Mouse (Mus musculus) MEL (cell line): Measurements from ENCODE around the gene Shb. TPM values are rescaled to one million over a fixed set of nuclear protein-coding genes. Genes with fewer than 3 reads are reported as not detected.

Experiments used
- DNase-seq: peaks from one replicate; pipeline ENCODE4 v3.0.0; 2011; ENCODE audit warnings: low read depth, low spot score
- H3K27ac ChIP-seq: 2 replicates; pipeline ENCODE4 v1.5.1; 2012; ENCODE audit warnings: low read depth, mild to moderate bottlenecking, control low read depth, low read length, moderate library complexity; ENCODE audit not compliant: control insufficient read depth
- H3K27me3 ChIP-seq, 2 experiments: fragments of 150-350 bp in 1 of 2; sonication (generic) in 1 of 2; 2 replicates each; pipeline ENCODE4 v1.6.1; 2012; ENCODE audit warnings: low read length in 2 of 2, mild to moderate bottlenecking in 2 of 2, improper control_type of control experiment in 1 of 2, moderate library complexity in 1 of 2; ENCODE audit not compliant: insufficient read depth in 2 of 2, control insufficient read depth in 1 of 2
- H3K36me3 ChIP-seq, 2 experiments: 2 replicates each; pipeline ENCODE4 v1.6.1; 2012 to 2014; ENCODE audit warnings: low read length in 2 of 2, improper control_type of control experiment in 1 of 2, inconsistent platforms in 1 of 2, mild to moderate bottlenecking in 1 of 2; ENCODE audit not compliant: insufficient read depth in 2 of 2, control insufficient read depth in 1 of 2
- H3K4me1 ChIP-seq, 2 experiments: fragments of 150-350 bp in 1 of 2; sonication (generic) in 1 of 2; 2 replicates each; pipeline ENCODE4 v1.6.1; 2012; ENCODE audit warnings: low read length in 2 of 2, improper control_type of control experiment in 1 of 2, mild to moderate bottlenecking in 1 of 2; ENCODE audit not compliant: insufficient read depth in 2 of 2, control insufficient read depth in 1 of 2
- H3K4me3 ChIP-seq, 2 experiments: fragments of 150-350 bp in 1 of 2; sonication (generic) in 1 of 2; 2 replicates each; pipeline ENCODE4 v1.5.1; 2012; ENCODE audit warnings: low read depth in 2 of 2, low read length in 2 of 2, mild to moderate bottlenecking in 2 of 2, moderate library complexity in 2 of 2, control low read depth in 1 of 2, improper control_type of control experiment in 1 of 2; ENCODE audit not compliant: control insufficient read depth in 1 of 2, insufficient read depth in 1 of 2
- H3K79me2 ChIP-seq: 2 replicates; pipeline ENCODE4 v1.6.1; 2012; ENCODE audit warnings: mild to moderate bottlenecking, low read length, moderate library complexity; ENCODE audit not compliant: control insufficient read depth, poor library complexity, insufficient read depth
- H3K9ac ChIP-seq: 2 replicates; pipeline ENCODE4 v1.6.1; 2012; ENCODE audit warnings: low read depth, mild to moderate bottlenecking, control low read depth, low read length, moderate library complexity; ENCODE audit not compliant: control insufficient read depth, poor library complexity, severe bottlenecking
- H3K9me3 ChIP-seq: fragments of 150-350 bp; sonication (generic); replicated peaks from 2 replicates; pipeline ENCODE4 v1.6.1; 2012; ENCODE audit warnings: mild to moderate bottlenecking, low read length, improper control_type of control experiment, moderate library complexity; ENCODE audit not compliant: insufficient read depth
- BHLHE40 ChIP-seq: IDR thresholded peaks from 2 replicates; pipeline ENCODE4 v1.6.1; 2012; ENCODE audit warnings: low read depth, mild to moderate bottlenecking, inconsistent platforms, low read length, improper control_type of control experiment, borderline replicate concordance
- CTCF ChIP-seq, 3 experiments: IDR thresholded peaks in 2 of 3; conservative IDR thresholded peaks in 1 of 3; 2 replicates each; pipeline ENCODE4 v1.5.1; 2011 to 2012; ENCODE audit warnings: low read length in 3 of 3, low read depth in 2 of 3, mild to moderate bottlenecking in 2 of 3, improper control_type of control experiment in 1 of 3, inconsistent platforms in 1 of 3, mixed read lengths in 1 of 3, moderate library complexity in 1 of 3; ENCODE audit not compliant: control insufficient read depth in 1 of 3, insufficient read depth in 1 of 3, poor library complexity in 1 of 3, severe bottlenecking in 1 of 3
- EP300 ChIP-seq, 2 experiments: IDR thresholded peaks; 2 replicates each; pipeline ENCODE4 v1.6.1; 2011; ENCODE audit warnings: improper control_type of control experiment in 2 of 2, low read length in 2 of 2, low read depth in 1 of 2, mild to moderate bottlenecking in 1 of 2
- GABPA ChIP-seq: IDR thresholded peaks from 2 replicates; pipeline ENCODE4 v1.6.1; 2012; ENCODE audit warnings: low read depth, mild to moderate bottlenecking, inconsistent platforms, low read length, improper control_type of control experiment, moderate library complexity
- GATA1 ChIP-seq: IDR thresholded peaks from 2 replicates; pipeline ENCODE4 v1.6.1; 2011; ENCODE audit warnings: low read depth, low read length, improper control_type of control experiment
- JUND ChIP-seq: IDR thresholded peaks from 2 replicates; pipeline ENCODE4 v1.6.1; 2011; ENCODE audit warnings: low read depth, mild to moderate bottlenecking, improper control_type of control experiment, low read length
- MAX ChIP-seq: IDR thresholded peaks from 2 replicates; pipeline ENCODE4 v1.6.1; 2011; ENCODE audit warnings: low read length, improper control_type of control experiment
- MAZ ChIP-seq: IDR thresholded peaks from 2 replicates; pipeline ENCODE4 v1.6.1; 2012; ENCODE audit warnings: low read depth, mild to moderate bottlenecking, inconsistent platforms, low read length, improper control_type of control experiment
- MEF2A ChIP-seq: IDR thresholded peaks from 2 replicates; pipeline ENCODE4 v1.6.1; 2014; ENCODE audit warnings: low read depth, mild to moderate bottlenecking, inconsistent platforms, low read length, improper control_type of control experiment; ENCODE audit not compliant: poor library complexity, insufficient replicate concordance, severe bottlenecking; ENCODE audit errors: extremely low read depth
- MYC ChIP-seq: IDR thresholded peaks from 2 replicates; pipeline ENCODE4 v1.6.1; 2011; ENCODE audit warnings: low read depth, mild to moderate bottlenecking, low read length, improper control_type of control experiment, moderate library complexity
- NELFE ChIP-seq: IDR thresholded peaks from 2 replicates; pipeline ENCODE4 v1.6.1; 2011; ENCODE audit warnings: low read depth, low read length, improper control_type of control experiment
- NRF1 ChIP-seq: IDR thresholded peaks from 2 replicates; pipeline ENCODE4 v1.6.1; 2014; ENCODE audit warnings: low read depth, mild to moderate bottlenecking, inconsistent platforms, low read length, improper control_type of control experiment, moderate library complexity; ENCODE audit not compliant: poor library complexity, insufficient read depth, severe bottlenecking
- POLR2A ChIP-seq, 2 experiments: IDR thresholded peaks; 2 replicates each; pipeline ENCODE4 v1.6.1; 2011 to 2012; ENCODE audit warnings: low read length in 2 of 2, mild to moderate bottlenecking in 2 of 2, control low read depth in 1 of 2, improper control_type of control experiment in 1 of 2, low read depth in 1 of 2, moderate library complexity in 1 of 2; ENCODE audit not compliant: control insufficient read depth in 1 of 2, insufficient read depth in 1 of 2, poor library complexity in 1 of 2
- RAD21 ChIP-seq: IDR thresholded peaks from 2 replicates; pipeline ENCODE4 v1.6.1; 2011; ENCODE audit warnings: mild to moderate bottlenecking, low read depth, low read length, improper control_type of control experiment
- SIN3A ChIP-seq: IDR thresholded peaks from 2 replicates; pipeline ENCODE4 v1.6.1; 2012; ENCODE audit warnings: low read length, improper control_type of control experiment, inconsistent platforms
- TAL1 ChIP-seq: IDR thresholded peaks from 2 replicates; pipeline ENCODE4 v1.6.1; 2012; ENCODE audit warnings: mild to moderate bottlenecking, inconsistent platforms, low read length, moderate library complexity, mixed read lengths
- UBTF ChIP-seq: IDR thresholded peaks from 2 replicates; pipeline ENCODE4 v1.6.1; 2012; ENCODE audit warnings: low read depth, mild to moderate bottlenecking, inconsistent platforms, low read length, improper control_type of control experiment, moderate library complexity, borderline replicate concordance; ENCODE audit not compliant: insufficient read depth
- USF1 ChIP-seq: IDR thresholded peaks from 2 replicates; pipeline ENCODE4 v1.6.1; 2014; ENCODE audit warnings: low read depth, mild to moderate bottlenecking, inconsistent platforms, low read length, improper control_type of control experiment, moderate library complexity
- ZC3H11A ChIP-seq: IDR thresholded peaks from 2 replicates; pipeline ENCODE4 v1.6.1; 2012; ENCODE audit warnings: low read depth, mild to moderate bottlenecking, inconsistent platforms, low read length, improper control_type of control experiment
- ZKSCAN1 ChIP-seq: IDR thresholded peaks from 2 replicates; pipeline ENCODE4 v1.6.1; 2012; ENCODE audit warnings: low read depth, mild to moderate bottlenecking, inconsistent platforms, low read length, improper control_type of control experiment, moderate library complexity
- ZMIZ1 ChIP-seq: IDR thresholded peaks from 2 replicates; pipeline ENCODE4 v1.6.1; 2012; ENCODE audit warnings: low read depth, mild to moderate bottlenecking, inconsistent platforms, low read length, improper control_type of control experiment, moderate library complexity
- polyA plus RNA-seq, 2 experiments: library from polyadenylated mRNA; stranded (reverse) in 1 of 2; unstranded in 1 of 2; fragments of >175 nt in 1 of 2; fragments of >200 nt in 1 of 2; gene quantifications; 2 replicates each; pipeline versions ENCODE4 v1.2.1 to v1.2.4; 2012; ENCODE audit warnings: low replicate concordance in 2 of 2, low read depth in 1 of 2; ENCODE audit not compliant: insufficient read length in 2 of 2, insufficient read depth in 1 of 2, missing spikeins in 1 of 2
- total RNA-seq: library from RNA; depleted of rRNA; stranded (reverse); fragments of 300-350 nt; gene quantifications from 2 replicates; pipeline ENCODE4 v1.2.3, GENCODE M21; 2012

Gene Shb
- total and polyA plus RNA-seq, 3 experiments = 5.2 to 13.9 TPM; not detected in 1

DNA sequence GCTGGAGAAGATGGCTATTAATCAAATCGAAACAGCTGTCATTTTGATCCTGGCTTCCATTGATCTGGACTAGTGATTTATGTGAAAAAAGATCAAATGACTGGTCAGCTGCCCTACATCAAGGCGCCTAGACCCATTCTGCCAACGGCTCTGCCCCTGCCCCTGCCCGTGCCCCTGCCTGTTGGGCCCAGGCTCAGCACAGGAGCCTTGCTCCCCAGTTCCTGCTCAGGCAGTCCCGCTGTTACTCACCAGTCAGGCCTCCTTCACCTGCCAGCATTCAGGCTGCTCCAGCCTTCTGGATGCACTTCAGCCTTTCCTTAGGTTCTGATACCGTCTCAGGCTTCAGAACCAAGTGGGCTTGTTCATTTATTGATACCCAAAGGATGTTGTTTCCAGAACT is 8.9 kb downstream of the Shb start:
- Histone ChIP-seq H3K36me3 (peaks cover 0 to 16% of the 10 kb centered on the region in 2 experiments; a peak in 3 of 4 replicates), H3K9me3 (no peaks in the 10 kb centered on the region), H3K4me1 (peaks cover 15 to 18% of the 10 kb centered on the region in 2 experiments; a peak in 3 of 4 replicates), H3K79me2 (no peaks in the 10 kb centered on the region; the same call in 1 of the 2 replicates), H3K9ac (no peak overlapping the region), H3K4me3 (no peak overlapping the region), H3K27me3 (no peaks in the 10 kb centered on the region)
- TF ChIP-seq ZC3H11A (no peak), MAZ (no peak), GATA1 (no peak), RAD21 (no peak), TAL1 (no peak), NRF1 (no peak), POLR2A (IDR thresholded peaks at IDR 0.05; ENCODE audit: control insufficient read depth in 1 of 2, insufficient read depth in 1 of 2, low read depth in 1 of 2, low read length in 2 of 2, poor library complexity in 1 of 2) (no peak), UBTF (no peak), BHLHE40 (no peak), MEF2A (no peak), GABPA (no peak), USF1 (no peak)
- TF ChIP-seq, all 39 proteins: peak for 0
- H3K27ac ChIP-seq = no peak overlapping the region
- DNase-seq = no peak

DNA sequence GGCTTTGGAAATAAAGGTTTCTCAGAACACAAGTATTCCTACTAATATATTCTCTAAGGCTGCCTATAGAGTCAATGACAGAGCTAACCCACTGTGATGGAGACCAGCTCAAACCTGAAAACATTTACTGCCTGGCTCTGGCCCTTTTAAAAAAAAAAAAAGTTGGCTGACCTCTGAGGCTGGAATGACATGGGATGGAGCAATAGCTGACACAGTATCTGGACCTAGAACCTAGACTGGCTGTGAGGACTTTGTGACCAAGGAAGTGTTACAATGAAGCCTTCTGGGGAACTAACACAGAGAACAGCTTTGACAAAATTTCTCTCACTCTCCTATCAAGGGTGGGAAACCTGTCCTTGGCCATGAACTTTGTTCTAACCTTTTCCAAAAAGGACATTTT is 9.3 kb downstream of the Shb start:
- H3K9me3 ChIP-seq = no peaks in the 10 kb centered on the region
- H3K27ac ChIP-seq = no peak overlapping the region
- peaks cover 15 to 17% of the 10 kb centered on the region in 2 experiments; a peak in 3 of 4 replicates for H3K4me1 ChIP-seq
- H3K36me3 ChIP-seq = peaks cover 0 to 16% of the 10 kb centered on the region in 2 experiments; a peak in 3 of 4 replicates
- H3K79me2 ChIP-seq = no peaks in the 10 kb centered on the region; the same call in 1 of the 2 replicates
- H3K27me3 ChIP-seq = no peaks in the 10 kb centered on the region
- TF ChIP-seq ZKSCAN1 (no peak), MAX (no peak), MYC (no peak), EP300 (IDR thresholded peaks at IDR 0.05; ENCODE audit: low read depth in 1 of 2, low read length in 2 of 2) (no peak), RAD21 (no peak), USF1 (no peak), NRF1 (no peak), CTCF (IDR thresholded peaks at IDR 0.05 in 2 of 3, conservative IDR thresholded peaks at IDR 0.05 in 1 of 3; ENCODE audit: control insufficient read depth in 1 of 3, insufficient read depth in 1 of 3, low read depth in 2 of 3, low read length in 3 of 3, poor library complexity in 1 of 3, severe bottlenecking in 1 of 3) (no peak), BHLHE40 (no peak), NELFE (no peak), JUND (no peak), ZMIZ1 (no peak), SIN3A (no peak)
- TF ChIP-seq, all 39 proteins: peak for 0
- no peak overlapping the region for H3K4me3 ChIP-seq
- no peak for DNase-seq
- no peak overlapping the region for H3K9ac ChIP-seq
